Mouse (Mus musculus) kidney, postnatal 25 days (tissue): ENCODE results near the gene Obscn.
A peak's percentile ranks its signal among the peaks of the same experiment; 100 is the strongest.
"Not testable (repeated sequence)": the region's sequence is repeated elsewhere in the genome, so short reads cannot be mapped to it uniquely, and the experiment has no call there.

ENCODE experiments used
- DNase-seq, 2 experiments: peaks; one replicate each; pipeline ENCODE4 v3.0.0; 2021; ENCODE audit warnings: mixed read lengths in 2 of 2

Gene Obscn

DNA sequence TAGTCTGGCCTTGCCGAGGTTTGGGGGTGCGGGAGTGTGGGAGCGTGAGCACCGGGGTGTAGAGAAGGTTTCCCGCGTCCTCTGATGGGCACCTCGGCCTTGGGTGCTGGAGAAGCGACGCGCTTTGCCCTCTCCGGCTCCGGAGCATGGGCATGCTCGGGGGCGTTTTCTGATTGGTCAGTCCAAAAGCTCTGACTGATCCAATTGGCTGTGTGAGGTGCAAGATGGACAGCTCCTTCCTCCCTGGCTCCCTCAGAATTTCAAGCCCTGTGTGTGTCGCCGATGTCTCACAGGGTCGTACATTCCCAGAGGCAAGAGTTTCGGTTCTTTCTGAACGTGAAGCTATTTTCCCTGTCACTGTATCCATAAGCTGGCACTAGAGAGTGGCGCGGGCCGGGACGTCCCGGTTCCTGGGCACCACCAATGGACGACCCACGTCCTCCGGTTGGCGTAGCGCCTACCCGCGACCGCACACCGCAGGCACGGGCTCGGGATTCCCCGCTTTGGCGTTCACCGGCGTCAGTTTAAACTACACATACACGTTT, 176.2 kb downstream of the Obscn start:
- peak; percentile 88 to 94 for DNase-seq

DNA sequence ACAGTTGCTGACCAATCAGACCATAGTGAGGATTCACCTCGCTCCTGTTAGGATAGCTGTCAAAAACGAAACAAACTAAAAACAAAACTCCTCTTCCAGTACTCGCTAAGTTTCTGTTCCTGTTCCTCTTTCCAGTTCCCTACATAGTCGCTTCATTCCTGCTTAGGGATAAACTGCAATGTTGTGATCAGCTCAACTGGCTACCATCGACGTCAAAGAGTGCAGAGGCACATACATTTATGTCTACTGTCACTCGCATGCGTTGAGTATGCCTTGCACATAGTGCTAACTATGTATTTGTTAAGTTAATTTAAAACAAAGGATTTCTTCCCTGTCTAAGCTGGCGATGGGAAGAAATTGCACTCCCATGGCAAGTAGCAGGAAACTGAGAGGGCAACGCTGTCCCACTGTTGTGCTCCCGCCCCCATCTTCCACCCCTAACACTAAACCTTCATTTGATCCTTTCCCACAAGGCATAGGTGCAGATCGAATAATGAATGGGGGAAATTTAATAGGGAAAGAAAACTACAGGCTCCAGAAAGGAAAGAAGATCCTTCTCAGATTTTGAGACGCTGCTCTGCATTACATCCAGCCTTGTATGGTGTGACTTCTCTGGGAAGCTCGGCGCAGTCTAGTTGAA, 176.9 kb downstream of the Obscn start:
- no peak for DNase-seq

DNA sequence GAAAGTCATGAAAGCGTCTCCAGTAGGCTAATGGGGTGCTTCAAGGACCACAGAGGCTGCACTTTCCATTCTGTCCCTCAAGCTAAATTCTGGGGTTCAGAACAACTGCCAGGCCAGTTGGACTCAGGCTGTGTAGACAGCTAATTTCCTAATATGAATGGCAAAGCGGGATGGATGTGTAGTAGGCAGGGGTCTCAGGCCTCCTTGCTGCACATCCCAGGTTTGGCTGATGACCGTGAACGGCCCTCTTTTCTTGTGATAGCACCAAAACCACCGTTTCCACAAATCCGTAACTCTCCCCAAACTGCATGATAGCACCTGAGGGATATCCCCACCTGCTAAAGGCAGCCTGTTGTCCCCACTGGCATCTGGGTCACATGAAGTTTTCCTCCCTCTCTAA, 177.7 kb downstream of the Obscn start:
- DNase-seq, result no peak

DNA sequence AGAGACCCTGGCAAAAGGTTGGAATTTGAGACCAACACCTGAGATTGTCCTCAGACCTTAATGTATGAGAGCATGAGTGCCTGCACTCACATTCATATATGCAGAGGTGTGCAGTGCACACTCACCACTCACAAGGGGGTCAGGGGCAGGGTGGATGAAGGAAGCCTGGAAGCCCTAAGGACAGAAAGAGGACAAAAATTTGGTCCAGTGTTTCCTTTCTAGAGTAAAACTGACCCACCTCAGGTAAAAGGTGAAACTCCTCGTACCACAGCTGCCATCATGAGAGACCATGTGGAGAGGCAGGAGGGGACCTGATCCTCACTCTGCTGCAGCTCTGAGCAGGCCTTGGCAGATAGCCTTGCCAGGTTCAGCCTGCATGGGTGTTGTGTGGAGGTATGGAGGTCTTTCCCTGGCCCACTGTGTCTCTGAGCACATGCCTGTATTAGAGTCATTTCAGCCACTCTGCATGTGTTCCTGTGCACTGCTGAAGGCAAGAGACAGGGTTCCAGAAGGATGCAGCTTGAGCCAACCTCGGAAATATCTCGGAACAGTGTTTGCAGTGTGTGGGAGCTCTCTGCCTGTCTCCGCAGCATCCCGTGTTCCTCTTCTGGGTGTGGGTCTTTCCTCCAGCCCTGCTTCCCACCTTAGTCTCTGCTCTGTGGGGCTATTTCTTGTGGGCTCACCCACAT, 178.8 kb downstream of the Obscn start:
- no peak for DNase-seq

DNA sequence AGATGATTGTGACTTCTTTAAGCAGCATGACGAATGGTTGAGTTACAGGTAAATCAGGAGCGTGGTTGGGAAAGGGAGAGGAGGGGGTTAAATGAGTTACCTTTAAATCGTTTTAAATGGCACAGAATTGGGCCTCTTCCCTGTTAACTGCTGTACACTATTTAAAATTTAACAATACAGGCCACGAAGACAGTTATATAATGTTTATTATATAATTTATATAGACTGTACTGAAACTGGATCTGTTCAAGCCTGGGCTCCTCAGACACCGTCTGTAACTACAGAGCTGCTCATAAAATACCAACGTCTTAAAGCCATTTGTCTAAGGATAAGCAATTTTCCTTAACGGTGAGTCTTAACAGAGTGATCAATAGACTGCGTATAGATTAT, 180.3 kb downstream of the Obscn start:
- DNase-seq, result no peak

DNA sequence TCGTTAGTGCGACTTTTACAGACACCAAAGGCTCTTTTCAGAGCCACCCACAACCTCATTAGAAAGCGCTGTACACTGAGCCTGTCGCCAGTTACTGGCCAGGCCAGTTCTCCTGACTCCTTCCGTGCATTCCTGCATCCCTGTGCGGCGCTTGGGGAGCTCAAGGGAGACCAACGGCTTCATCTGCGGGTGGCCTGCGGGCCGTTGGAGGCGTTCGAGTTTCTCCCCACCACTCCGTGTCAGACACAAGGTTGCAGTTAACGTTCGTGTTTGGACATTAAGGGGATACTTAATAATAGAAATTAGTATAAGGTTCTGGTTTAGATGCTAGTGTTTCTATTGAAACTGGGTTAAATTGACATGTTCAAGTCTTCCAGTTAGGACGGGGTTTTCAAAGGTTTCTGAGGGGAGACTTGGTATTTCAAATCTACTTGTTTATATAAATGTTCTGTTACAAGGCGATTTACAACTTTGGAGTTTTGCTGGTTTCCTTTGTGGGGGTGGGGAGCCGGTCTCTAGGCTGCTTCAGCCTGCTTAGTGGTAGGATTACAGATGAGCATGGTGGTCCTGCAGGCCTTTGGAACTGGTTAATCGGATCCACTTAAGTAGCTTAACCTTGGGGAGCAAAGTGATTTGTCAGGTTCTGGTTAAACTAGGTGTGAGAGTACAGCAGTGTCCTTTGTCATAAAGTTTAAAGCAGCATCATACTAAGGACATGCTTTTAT, 180.9 kb downstream of the Obscn start:
- DNase-seq, result no peak

DNA sequence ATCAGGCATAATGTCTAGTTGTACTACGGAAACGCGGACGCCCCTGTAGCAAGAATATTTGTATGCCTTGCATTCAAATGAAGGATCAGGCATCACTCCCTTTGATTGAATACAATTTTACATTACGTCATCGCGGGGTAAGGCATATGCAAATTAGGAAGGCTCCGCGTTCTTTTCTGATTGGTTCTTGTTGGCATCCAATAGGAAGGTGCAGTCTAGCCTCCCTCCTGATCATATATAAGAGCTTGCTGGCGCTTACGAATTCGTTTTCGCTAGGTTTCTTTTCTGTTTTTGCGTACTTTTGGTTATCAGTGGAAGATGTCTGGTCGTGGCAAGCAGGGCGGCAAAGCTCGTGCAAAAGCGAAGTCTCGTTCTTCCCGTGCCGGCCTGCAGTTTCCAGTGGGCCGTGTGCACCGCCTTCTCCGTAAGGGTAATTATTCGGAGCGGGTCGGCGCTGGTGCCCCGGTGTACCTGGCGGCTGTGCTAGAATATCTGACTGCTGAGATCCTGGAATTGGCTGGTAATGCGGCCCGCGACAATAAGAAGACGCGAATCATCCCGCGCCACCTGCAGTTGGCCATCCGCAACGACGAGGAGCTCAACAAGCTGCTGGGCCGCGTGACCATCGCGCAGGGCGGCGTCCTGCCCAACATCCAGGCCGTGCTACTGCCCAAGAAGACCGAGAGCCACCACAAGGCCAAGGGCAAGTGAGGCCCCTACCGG, 181.6 kb downstream of the Obscn start, which contains the start of the genes Hist3h2a and Trim17:
TSS of gene Hist3h2a (plus strand) at position 266 of the 723 bp plus-strand sequence.
TSS of gene Trim17 (plus strand) at position 266 of the 723 bp plus-strand sequence.
- DNase-seq, result peak; percentile 83 to 90

DNA sequence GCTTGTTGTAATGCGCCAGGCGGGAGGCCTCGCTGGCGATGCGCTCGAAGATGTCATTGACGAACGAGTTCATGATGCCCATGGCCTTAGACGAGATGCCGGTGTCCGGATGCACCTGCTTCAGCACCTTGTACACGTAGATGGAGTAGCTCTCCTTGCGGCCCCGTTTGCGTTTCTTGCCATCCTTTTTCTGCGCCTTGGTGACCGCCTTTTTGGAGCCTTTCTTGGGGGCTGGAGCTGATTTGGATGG, 182.1 kb downstream of the Obscn start:
- DNase-seq, result not testable (repeated sequence)

DNA sequence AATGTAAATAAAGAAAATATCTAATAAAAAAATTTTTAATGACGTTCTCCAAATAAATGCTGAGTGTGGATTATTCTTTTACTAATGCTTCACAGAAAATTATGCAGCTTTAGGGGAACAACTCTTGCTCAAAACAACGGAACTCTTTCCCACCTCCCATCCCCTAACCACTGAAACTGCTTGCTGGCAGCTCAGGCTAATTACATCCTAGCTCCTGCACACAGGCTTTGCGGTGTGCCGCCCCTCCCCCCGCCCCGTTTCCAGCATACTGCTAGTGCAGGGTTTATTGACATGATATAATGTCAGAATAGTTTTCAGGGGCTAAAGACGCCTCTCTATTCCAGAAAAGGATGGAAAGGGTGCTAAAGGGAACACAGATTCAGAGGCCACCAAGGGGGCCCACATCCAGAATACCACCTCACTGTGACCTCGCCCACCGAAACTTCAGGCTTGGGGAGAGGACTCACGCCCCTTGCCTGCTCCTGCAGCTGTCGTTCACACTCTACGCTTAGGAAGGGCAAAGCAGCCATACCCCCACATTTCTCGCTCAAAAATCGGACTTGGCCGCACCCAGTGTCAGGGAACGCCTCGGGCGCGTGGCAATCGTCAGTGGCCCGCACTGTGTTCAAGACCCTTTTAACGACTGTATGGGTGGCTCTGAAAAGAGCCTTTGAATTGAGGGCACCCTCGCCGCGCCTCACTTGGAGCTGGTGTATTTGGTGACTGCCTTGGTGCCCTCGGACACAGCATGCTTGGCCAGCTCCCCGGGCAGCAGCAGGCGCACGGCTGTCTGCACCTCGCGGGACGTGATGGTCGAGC, 182.6 kb downstream of the Obscn start:
- DNase-seq, result no peak

DNA sequence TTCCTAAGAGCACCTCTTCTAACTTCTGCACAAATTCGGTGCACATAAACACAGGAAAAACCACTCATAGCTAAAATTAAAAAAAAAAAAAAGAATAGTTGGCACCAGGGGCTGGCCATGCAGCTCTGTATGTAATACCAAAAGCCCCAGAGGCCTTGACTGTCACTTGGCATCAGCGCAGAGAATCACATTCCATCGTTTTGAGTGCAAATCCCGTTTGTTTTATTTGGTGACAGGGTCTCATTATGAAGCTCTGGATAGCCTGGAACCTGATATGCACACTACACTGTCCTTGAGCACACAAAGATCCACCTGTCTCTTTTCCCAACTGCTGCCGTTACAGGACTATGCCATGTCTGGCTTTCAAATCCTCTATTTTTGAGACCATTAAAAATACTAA, 185.0 kb downstream of the Obscn start:
- no peak for DNase-seq

DNA sequence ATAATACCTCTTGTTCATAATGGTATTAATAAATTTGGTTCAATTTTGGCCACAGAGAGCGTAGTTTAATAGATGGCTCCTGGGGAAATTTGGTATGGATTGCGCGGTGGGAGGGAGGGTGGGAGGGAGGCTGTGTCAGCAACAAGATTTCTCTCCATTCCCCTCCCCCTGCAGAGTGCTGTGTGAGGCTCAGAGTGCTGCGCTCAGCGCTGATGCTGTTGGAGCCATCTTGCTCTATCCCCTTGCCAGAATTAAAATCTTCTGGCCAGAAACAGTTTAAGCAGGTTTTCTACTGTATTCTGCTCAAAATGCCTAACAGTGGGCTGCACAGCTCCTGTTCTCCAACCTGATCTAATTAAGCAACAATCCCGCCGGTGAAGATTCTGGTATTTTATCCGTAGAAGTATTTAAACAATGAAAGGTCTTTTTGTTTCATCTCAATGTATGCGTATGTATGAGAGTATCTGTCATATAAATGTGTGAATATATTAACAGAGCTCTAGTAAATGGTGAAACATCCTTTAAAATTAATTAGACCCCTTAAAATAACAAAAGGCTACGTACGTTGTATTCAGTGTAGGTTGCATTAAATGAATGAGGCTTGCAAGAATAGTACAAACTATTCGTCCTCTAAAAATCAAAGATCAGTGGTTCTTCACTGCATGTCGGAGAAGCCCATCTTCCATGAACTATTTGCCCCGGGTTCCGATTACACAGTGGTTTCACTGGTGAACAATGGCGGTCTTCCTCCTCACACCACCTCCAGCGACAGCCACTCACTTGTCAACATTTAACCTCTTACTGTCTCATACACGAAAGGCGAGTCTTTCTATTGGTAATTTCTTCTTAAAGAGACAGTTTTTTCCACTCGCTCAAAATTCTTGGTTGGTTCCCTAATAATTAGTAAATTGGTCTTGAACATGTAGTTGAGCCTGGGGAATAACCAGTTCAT, 186.4 kb downstream of the Obscn start:
- no peak for DNase-seq

DNA sequence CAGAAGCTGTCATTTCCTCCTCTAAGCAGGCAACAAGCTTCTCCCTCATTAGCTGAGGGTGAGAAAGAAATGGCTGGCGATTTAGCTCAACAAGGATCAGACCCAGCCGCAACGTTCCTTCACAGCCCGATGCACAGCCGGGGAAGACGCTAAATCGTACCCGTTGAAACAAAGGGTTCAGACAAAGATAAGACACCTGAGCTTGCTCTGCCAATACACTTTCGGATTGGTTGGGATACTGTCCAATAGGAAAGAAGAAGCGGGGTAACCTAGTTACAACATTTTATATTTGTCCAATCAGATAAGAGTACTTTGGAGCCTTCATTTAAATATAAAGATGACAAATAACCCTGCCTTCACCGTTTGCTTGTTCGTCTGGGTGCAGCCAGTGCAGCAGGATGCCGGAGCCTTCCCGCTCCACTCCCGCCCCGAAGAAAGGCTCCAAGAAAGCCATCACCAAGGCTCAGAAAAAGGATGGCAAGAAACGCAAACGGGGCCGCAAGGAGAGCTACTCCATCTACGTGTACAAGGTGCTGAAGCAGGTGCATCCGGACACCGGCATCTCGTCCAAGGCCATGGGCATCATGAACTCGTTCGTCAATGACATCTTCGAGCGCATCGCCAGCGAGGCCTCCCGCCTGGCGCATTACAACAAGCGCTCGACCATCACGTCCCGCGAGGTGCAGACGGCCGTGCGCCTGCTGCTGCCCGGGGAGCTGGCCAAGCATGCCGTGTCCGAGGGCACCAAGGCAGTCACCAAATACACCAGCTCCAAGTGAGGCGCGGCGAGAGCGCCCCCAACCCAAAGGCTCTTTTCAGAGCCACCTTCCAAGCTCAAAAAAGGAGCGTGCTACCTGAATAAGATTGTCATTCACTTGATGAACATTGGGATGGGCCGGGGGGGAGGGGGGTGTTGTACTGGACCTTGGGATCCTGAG, 187.4 kb downstream of the Obscn start, which contains the start of gene Hist3h2ba:
TSS of gene Hist3h2ba (plus strand) at position 379 of the 938 bp plus-strand sequence.
- peak; percentile 34 to 61 for DNase-seq

DNA sequence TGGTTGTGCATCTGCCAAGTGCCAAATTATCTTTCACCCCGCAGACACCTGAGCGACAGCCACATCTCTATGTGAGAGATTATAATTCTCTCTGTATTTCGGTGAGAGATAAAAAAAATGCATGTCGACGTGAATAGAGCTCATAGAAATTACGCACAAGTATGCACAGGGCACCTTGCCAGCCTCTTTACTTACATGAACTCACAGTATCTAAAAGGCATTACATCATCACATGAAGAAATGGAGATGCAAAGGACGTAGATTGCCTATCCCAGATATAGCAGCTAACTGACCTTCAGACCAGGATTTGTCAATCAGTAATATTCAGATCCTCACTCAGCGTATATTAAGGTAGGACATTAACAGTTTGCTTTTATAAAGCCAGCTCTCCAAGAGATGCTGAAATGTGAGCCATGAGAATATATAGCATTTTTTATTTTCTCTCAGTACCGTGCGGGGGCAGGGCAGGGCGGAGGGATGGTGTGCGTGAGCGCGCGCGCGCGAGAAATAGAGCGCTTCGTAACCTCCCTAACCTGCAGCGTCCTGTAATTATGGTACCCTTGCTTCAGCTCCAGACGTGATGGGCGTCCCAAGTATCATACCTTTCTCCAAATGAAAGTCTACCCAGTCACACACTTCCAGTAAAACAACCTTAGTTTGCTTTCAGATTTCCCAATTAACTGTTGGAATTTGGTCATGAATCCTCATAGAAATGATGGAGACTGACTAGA, 188.2 kb downstream of the Obscn start:
- DNase-seq, result no peak

DNA sequence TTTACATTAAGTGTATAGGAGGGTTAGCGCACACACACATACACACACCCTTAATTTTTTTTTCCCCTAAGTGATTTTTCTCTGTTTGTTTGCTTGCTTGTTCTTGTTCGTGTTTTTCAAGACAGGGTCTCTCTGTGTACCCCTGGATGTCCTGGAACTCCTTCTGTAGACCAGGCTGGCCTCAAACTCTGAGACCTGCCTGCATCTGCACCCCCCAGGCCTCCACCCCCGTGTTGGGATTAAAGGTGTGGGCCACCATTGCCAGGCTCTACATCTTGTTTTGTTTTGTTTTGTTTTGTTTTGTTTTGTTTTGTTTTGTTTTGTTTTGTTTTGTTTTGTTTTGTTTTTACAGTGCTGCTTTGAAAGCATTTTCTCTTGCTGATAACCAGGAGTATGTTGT, 188.9 kb downstream of the Obscn start:
- no peak for DNase-seq
